Mouse (Mus musculus) left cerebral cortex, postnatal 36 days (tissue): ENCODE results near the gene Pde4d. TPM values are rescaled to one million over a fixed set of nuclear protein-coding genes. Genes with fewer than 3 reads are reported as not detected.
A peak's percentile ranks its signal among the peaks of the same experiment; 100 is the strongest.

ENCODE experiments used
- DNase-seq, 2 experiments: peaks; one replicate each; pipeline ENCODE4 v3.0.0; 2021 to 2022; ENCODE audit warnings: low spot score in 2 of 2, mixed read lengths in 1 of 2
- intact Hi-C: fragments of 180-260 bp; cut with DNase I; formaldehyde crosslinking; loops from one replicate; pipeline ENCODE4 v1.15.1; 2025
- total RNA-seq, 2 experiments: library from RNA; stranded (reverse); gene quantifications; 2 replicates each; pipeline ENCODE4 v1.2.3; 2021

Pde4d gene
- total RNA-seq, 2 experiments from 2014 or later, result 110 to 119 TPM

GRCm38 (mm10) chr13:109296347-109297037 is 846.7 kb downstream of the Pde4d start:
- DNase-seq, result no peak
- intact Hi-C loops, result no loop called here

- DNase-seq, result no peak
- intact Hi-C loops, result no loop called here
Measured at GRCm38 (mm10) chr13:109298852-109299251, 849.1 kb downstream of the Pde4d start.

GRCm38 (mm10) chr13:109299511-109300250 is 849.9 kb downstream of the Pde4d start:
- no peak for DNase-seq
- intact Hi-C loops, result no loop called here

- intact Hi-C loops, result no loop called here
- no peak for DNase-seq
Measured at GRCm38 (mm10) chr13:109312542-109312941, 862.8 kb downstream of the Pde4d start.

GRCm38 (mm10) chr13:109315608-109316007 is 865.9 kb downstream of the Pde4d start:
- intact Hi-C loops, result no loop called here
- no peak for DNase-seq

GRCm38 (mm10) chr13:109317644-109318043 is 867.9 kb downstream of the Pde4d start:
- intact Hi-C loops, result no loop called here
- no peak for DNase-seq

- intact Hi-C loops, result no loop called here
- no peak for DNase-seq
Measured at GRCm38 (mm10) chr13:109318434-109318998, 868.8 kb downstream of the Pde4d start.

GRCm38 (mm10) chr13:109326061-109326460 is 876.3 kb downstream of the Pde4d start:
- no peak for DNase-seq
- intact Hi-C loops, result no loop called here

- no peak for DNase-seq
- intact Hi-C loops, result no loop called here
Measured at GRCm38 (mm10) chr13:109331563-109331962, 881.8 kb downstream of the Pde4d start.

GRCm38 (mm10) chr13:109341902-109342301 is 892.2 kb downstream of the Pde4d start:
- DNase-seq, result no peak
- intact Hi-C loops, result loop anchor here (2.0 to 5.0 kb wide), 5 partner anchors 100 to 265 kb away; no protein-coding TSS in a partner anchor

- intact Hi-C loops, result loop anchor here (2.0 to 5.0 kb wide), 5 partner anchors 100 to 265 kb away; no protein-coding TSS in a partner anchor
- no peak for DNase-seq
Measured at GRCm38 (mm10) chr13:109342469-109342868, 892.7 kb downstream of the Pde4d start.

- peak; percentile 65 to 77 for DNase-seq
- intact Hi-C loops, result loop anchor here (2.0 to 5.0 kb wide), 5 partner anchors 99 to 264 kb away; no protein-coding TSS in a partner anchor
Measured at GRCm38 (mm10) chr13:109343596-109343995, 893.8 kb downstream of the Pde4d start.

- no peak for DNase-seq
- intact Hi-C loops, result no loop called here
Measured at GRCm38 (mm10) chr13:109347770-109348169, 898.0 kb downstream of the Pde4d start.

GRCm38 (mm10) chr13:109348316-109348715 is 898.6 kb downstream of the Pde4d start:
- DNase-seq, result no peak
- intact Hi-C loops, result no loop called here

GRCm38 (mm10) chr13:109350100-109350499 is 900.4 kb downstream of the Pde4d start:
- intact Hi-C loops, result no loop called here
- DNase-seq, result no peak

GRCm38 (mm10) chr13:109354017-109354416 is 904.3 kb downstream of the Pde4d start:
- intact Hi-C loops, result no loop called here
- DNase-seq, result no peak

GRCm38 (mm10) chr13:109356252-109356651 is 906.5 kb downstream of the Pde4d start:
- intact Hi-C loops, result loop anchor here (5.0 kb wide), 2 partner anchors 161 to 251 kb away; no protein-coding TSS in a partner anchor

GRCm38 (mm10) chr13:109359994-109360393 is 910.2 kb downstream of the Pde4d start:
- DNase-seq, result no peak

More at GRCm38 (mm10) chr13:109356252-109356651, 906.5 kb downstream of the Pde4d start:
- no peak for DNase-seq

GRCm38 (mm10) chr13:109362340-109362739 is 912.6 kb downstream of the Pde4d start:
- DNase-seq, result no peak
- intact Hi-C loops, result no loop called here

More at GRCm38 (mm10) chr13:109359994-109360393, 910.2 kb downstream of the Pde4d start:
- intact Hi-C loops, result loop anchor here (5.0 kb wide), 2 partner anchors 157 to 247 kb away; no protein-coding TSS in a partner anchor

- intact Hi-C loops, result no loop called here
- DNase-seq, result no peak
Measured at GRCm38 (mm10) chr13:109374465-109374864, 924.7 kb downstream of the Pde4d start.
